Mouse (Mus musculus) embryonic fibroblast, embryonic 13.5 days (primary cell): ENCODE measurements at regions not wholly inside any gene's neighbourhood (a gene's known extent, or its start where the extent isn't known, plus 50 kb on each side); places are given as distances from the start of the nearest gene placed in this dataset.
A peak's percentile ranks its signal among the peaks of the same experiment; 100 is the strongest.
"Not testable (repeated sequence)": the region's sequence is repeated elsewhere in the genome, so short reads cannot be mapped to it uniquely, and the experiment has no call there.

Experiments
- H3K27ac ChIP-seq: 2 replicates; pipeline ENCODE4 v1.5.1; 2012; ENCODE audit warnings: low read length, control low read depth, inconsistent platforms; ENCODE audit not compliant: insufficient read depth
- H3K4me1 ChIP-seq: 2 replicates; pipeline ENCODE4 v1.6.1; 2011; ENCODE audit warnings: low read length; ENCODE audit not compliant: control insufficient read depth, insufficient read depth
- H3K4me3 ChIP-seq: 2 replicates; pipeline ENCODE4 v1.5.1; 2011; ENCODE audit warnings: mild to moderate bottlenecking, control low read depth, low read length; ENCODE audit not compliant: insufficient read depth
- POLR2A ChIP-seq: IDR thresholded peaks from 2 replicates; pipeline ENCODE4 v1.6.1; 2011; ENCODE audit warnings: low read depth, mild to moderate bottlenecking, control low read depth, low read length, moderate library complexity

- not testable (repeated sequence) for H3K27ac ChIP-seq, H3K4me1 ChIP-seq
- peak; percentile 10; the same call in 1 of the 2 replicates for TF ChIP-seq POLR2A
- peak overlapping the region; percentile 52 for H3K4me3 ChIP-seq
These were observed 566.6 kb upstream of the Gm21863 start for GRCm38 (mm10) chr12:19387706-19388105.
